Mouse (Mus musculus): Measurements from ENCODE around the gene Irgm2. TPM values are rescaled to one million over a fixed set of nuclear protein-coding genes. Genes with fewer than 3 reads are reported as not detected.

Gene Irgm2
- polyA plus RNA-seq, 1 experiment: 22.7 TPM

DNA sequence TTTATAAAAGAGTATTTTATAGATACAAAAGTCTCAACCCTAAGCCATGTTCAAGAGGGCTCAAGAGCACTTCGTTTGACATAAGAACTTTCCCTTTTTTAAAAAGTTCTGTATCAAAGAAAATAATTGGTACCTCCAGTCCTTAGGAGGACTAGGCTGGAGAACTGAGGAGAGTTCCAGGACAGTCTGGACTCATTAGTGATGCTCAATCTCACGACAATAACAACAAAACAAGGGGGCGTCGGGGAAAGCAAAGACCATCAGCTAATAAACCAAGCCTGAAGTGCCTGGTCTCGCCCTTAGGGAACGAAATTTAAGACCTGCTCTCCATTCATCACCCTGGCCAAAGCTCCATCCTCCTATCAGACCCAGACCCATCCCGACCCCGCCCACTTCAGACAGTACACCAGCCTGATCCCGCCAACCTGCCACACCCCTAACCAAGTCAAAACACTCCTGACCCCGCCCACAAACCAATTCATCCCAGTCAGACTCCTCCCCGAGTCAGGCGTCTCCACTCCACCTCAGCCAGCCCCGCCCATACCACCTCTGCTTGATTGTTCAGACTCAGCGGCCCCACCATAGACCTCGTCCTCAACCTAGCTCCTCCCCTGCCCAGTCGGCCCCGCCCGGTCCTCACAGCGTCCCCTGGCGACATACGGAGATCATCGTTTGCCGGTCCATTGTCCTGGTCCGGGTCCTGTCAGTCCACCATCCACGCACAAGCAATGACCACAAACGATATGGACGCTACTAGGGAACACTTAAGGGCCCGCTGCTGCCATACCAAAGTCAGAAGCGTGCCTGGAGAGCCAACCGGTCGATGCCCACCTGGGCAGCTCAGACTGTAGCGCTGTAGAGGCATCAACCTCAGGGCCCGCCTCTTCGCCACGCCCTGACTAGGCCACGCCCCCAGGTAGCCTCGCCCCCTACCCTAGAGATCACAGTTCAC, 39.7 kb downstream of the Irgm2 start:
- peak overlapping the region; percentile 70 for H3K4me3 ChIP-seq (ENCODE audit: low read depth, low read length)
- H3K27me3 ChIP-seq (ENCODE audit: control insufficient read depth, insufficient read depth, low read length): no peaks in the 10 kb centered on the region
- peak overlapping the region; percentile 17; the same call in 1 of the 2 replicates for H3K27ac ChIP-seq (ENCODE audit: insufficient read depth, low read depth, low read length)
- TF ChIP-seq CTCF (IDR thresholded peaks at IDR 0.05; ENCODE audit: extremely low read depth, insufficient read length, insufficient replicate concordance, low read depth, low read length) (peak; percentile 51; the same call in 1 of the 2 replicates), POLR2A (IDR thresholded peaks at IDR 0.05; ENCODE audit: low read depth, low read length) (no peak)
- no peaks in the 10 kb centered on the region for H3K36me3 ChIP-seq (ENCODE audit: control insufficient read depth, insufficient read depth, low read length)
- peaks cover 10% of the 10 kb centered on the region for H3K4me1 ChIP-seq (ENCODE audit: control insufficient read depth, insufficient read depth, insufficient read length, low read length)
- WGBS: 3% methylated on average over 37 of the region's 37 CpGs

DNA sequence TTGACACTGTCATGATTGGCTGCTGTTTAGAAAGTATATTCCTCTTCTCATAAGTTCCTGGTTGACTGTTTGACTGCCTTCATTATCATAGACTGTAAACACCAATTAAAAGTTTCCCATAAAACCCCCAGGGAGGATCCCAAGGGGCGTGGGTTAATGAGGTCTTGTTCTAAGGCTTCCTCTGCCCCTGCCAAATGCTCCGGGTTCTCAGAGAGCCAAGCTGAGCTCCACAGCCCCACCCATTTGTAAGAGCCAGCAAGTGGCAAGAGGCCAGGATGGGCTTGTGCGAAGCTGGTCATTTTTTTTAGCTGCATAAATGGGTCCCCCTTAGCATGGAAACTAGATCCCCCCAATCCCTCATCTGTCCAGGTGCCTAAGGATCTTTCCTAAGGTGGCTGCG, 47.9 kb downstream of the Irgm2 start:
- no peaks in the 10 kb centered on the region for H3K27me3 ChIP-seq (ENCODE audit: control insufficient read depth, insufficient read depth, low read length)
- WGBS: 25% methylated on average over 4 of the region's 4 CpGs
- no peaks in the 10 kb centered on the region for H3K4me1 ChIP-seq (ENCODE audit: control insufficient read depth, insufficient read depth, insufficient read length, low read length)
- no peak overlapping the region for H3K4me3 ChIP-seq (ENCODE audit: low read depth, low read length)
- TF ChIP-seq POLR2A (IDR thresholded peaks at IDR 0.05; ENCODE audit: low read depth, low read length) (no peak), CTCF (IDR thresholded peaks at IDR 0.05; ENCODE audit: extremely low read depth, insufficient read length, insufficient replicate concordance, low read depth, low read length) (no peak)
- no peak overlapping the region for H3K27ac ChIP-seq (ENCODE audit: insufficient read depth, low read depth, low read length)
- no peaks in the 10 kb centered on the region for H3K36me3 ChIP-seq (ENCODE audit: control insufficient read depth, insufficient read depth, low read length)

DNA sequence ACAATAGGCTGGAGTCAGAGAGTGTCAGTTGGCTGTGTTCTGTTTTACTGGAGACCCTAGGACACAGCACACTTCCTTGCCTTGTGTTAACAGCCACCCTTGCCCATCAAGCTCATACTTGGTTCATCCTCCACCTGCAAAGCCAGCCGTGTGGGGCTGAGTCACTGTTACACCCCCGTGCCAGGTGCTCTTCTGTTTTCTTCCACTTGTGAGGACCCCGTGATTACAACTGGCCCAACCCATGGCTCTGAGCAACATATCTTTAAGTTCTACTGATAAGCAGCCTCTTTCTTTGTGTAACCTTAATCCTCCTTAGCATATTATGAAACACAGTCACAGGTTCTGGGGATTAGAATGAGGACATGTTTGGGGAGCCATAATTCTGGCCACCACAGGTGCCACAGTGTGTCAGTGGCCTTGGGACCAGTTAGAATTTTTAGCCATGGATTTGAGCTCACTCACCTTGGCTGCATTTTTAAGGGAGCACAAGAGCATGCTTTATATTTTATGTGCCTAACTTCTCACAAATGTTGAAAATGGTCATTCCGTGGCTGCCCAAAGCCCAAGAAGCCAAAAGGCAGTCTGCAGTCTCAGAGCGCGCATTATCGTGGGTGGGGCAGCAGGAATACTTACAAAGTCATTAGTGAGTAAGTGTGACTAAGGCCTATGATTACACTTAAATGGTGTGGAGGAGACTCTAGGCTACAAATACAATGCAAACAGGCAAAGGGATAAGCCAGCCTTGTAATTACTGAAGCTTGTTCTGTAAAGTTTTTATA, 50.0 kb downstream of the Irgm2 start:
- no peak overlapping the region for H3K27ac ChIP-seq (ENCODE audit: insufficient read depth, low read depth, low read length)
- TF ChIP-seq POLR2A (IDR thresholded peaks at IDR 0.05; ENCODE audit: low read depth, low read length): no peak
- no peak overlapping the region for H3K4me3 ChIP-seq (ENCODE audit: low read depth, low read length)
- H3K36me3 ChIP-seq (ENCODE audit: control insufficient read depth, insufficient read depth, low read length): no peaks in the 10 kb centered on the region
- WGBS: 43% methylated on average over 7 of the region's 7 CpGs
- H3K4me1 ChIP-seq (ENCODE audit: control insufficient read depth, insufficient read depth, insufficient read length, low read length): no peaks in the 10 kb centered on the region
- no peaks in the 10 kb centered on the region for H3K27me3 ChIP-seq (ENCODE audit: control insufficient read depth, insufficient read depth, low read length)

DNA sequence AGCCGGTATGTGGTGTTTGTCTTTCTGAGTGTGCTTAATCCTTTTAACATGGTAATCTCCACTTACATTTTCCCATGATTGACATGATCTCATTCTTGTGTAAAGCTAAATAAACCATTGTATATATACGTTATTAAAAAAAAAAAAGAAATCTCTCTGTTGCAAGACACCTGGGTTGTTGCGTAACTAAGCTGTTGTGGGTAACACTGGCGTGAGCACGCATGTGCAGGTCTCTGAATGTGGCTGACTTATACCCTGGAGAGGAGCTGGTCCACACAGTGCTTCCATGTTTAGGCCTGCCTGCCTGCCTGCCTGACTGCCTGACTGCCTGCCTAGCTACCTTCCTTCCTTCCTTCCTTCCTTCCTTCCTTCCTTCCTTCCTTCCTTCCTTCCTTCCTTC, 51.1 kb downstream of the Irgm2 start:
- H3K4me3 ChIP-seq (ENCODE audit: low read depth, low read length): no peak overlapping the region
- TF ChIP-seq CTCF (IDR thresholded peaks at IDR 0.05; ENCODE audit: extremely low read depth, insufficient read length, insufficient replicate concordance, low read depth, low read length) (no peak), POLR2A (IDR thresholded peaks at IDR 0.05; ENCODE audit: low read depth, low read length) (no peak)
- H3K27me3 ChIP-seq (ENCODE audit: control insufficient read depth, insufficient read depth, low read length): no peaks in the 10 kb centered on the region
- H3K36me3 ChIP-seq (ENCODE audit: control insufficient read depth, insufficient read depth, low read length): no peaks in the 10 kb centered on the region
- no peaks in the 10 kb centered on the region for H3K4me1 ChIP-seq (ENCODE audit: control insufficient read depth, insufficient read depth, insufficient read length, low read length)
- H3K27ac ChIP-seq (ENCODE audit: insufficient read depth, low read depth, low read length): no peak overlapping the region
- WGBS: 44% methylated on average over 5 of the region's 5 CpGs

DNA sequence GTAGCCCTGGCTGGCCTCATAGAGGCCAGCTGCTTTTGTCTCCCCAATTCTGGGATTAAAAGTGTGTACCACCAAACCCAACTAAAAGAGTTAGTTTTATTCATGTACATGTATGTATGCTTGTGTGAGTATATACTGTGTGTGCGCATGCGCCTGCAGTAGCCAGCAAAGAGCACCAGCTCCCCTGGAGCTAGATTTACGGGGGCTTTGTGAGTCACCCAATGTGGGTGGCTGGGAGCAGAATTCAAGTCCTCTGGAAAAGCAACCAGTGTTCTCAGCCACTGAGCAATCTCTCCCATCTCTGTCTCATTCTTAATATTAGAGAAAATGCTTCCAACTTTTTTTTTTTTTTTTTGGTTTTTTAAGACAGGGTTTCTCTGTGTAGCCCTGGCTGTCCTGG, 55.0 kb downstream of the Irgm2 start:
- 94% methylated on average over 3 of the region's 3 CpGs for WGBS
- no peak overlapping the region for H3K27ac ChIP-seq (ENCODE audit: insufficient read depth, low read depth, low read length)
- H3K4me3 ChIP-seq (ENCODE audit: low read depth, low read length): no peak overlapping the region
- TF ChIP-seq POLR2A (IDR thresholded peaks at IDR 0.05; ENCODE audit: low read depth, low read length): no peak
- TF ChIP-seq CTCF (IDR thresholded peaks at IDR 0.05; ENCODE audit: extremely low read depth, insufficient read length, insufficient replicate concordance, low read depth, low read length): no peak
- H3K27me3 ChIP-seq (ENCODE audit: control insufficient read depth, insufficient read depth, low read length): no peaks in the 10 kb centered on the region
- H3K36me3 ChIP-seq (ENCODE audit: control insufficient read depth, insufficient read depth, low read length): no peaks in the 10 kb centered on the region
- H3K4me1 ChIP-seq (ENCODE audit: control insufficient read depth, insufficient read depth, insufficient read length, low read length): no peaks in the 10 kb centered on the region

GRCm38 (mm10) chr11:58257816-58258215, 58.4 kb downstream of the Irgm2 start:
- H3K4me1 ChIP-seq (ENCODE audit: control insufficient read depth, insufficient read depth, insufficient read length, low read length): no peaks in the 10 kb centered on the region
- no peak overlapping the region for H3K27ac ChIP-seq (ENCODE audit: insufficient read depth, low read depth, low read length)
- 84% methylated on average over 5 of the region's 5 CpGs for WGBS
- H3K4me3 ChIP-seq (ENCODE audit: low read depth, low read length): no peak overlapping the region
- TF ChIP-seq CTCF (IDR thresholded peaks at IDR 0.05; ENCODE audit: extremely low read depth, insufficient read length, insufficient replicate concordance, low read depth, low read length): no peak
- no peak for TF ChIP-seq POLR2A (IDR thresholded peaks at IDR 0.05; ENCODE audit: low read depth, low read length)
- H3K27me3 ChIP-seq (ENCODE audit: control insufficient read depth, insufficient read depth, low read length): no peaks in the 10 kb centered on the region
- H3K36me3 ChIP-seq (ENCODE audit: control insufficient read depth, insufficient read depth, low read length): no peaks in the 10 kb centered on the region

DNA sequence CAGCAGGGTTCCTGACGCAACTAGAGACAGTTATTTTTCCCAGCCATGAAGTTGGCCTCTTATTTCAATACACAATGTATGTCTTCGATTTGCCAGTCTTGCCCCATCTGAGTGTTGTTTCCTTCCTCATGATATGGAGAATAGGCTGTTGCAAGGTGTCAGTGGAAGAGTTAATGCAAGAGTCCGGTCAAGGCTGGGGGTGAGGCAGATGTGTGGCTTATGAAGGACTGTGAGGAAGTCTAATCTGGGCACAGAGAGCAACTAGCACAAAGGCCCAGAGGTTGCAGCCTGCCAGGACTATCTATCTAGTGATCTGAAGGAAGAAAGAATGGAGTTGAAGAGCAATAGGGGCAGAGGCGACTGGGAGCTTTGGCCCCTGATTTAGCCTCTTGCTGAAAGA, 60.7 kb downstream of the Irgm2 start:
- H3K36me3 ChIP-seq (ENCODE audit: control insufficient read depth, insufficient read depth, low read length): no peaks in the 10 kb centered on the region
- H3K4me1 ChIP-seq (ENCODE audit: control insufficient read depth, insufficient read depth, insufficient read length, low read length): no peaks in the 10 kb centered on the region
- no peak overlapping the region for H3K27ac ChIP-seq (ENCODE audit: insufficient read depth, low read depth, low read length)
- WGBS: 81% methylated on average over 4 of the region's 4 CpGs
- no peak overlapping the region for H3K4me3 ChIP-seq (ENCODE audit: low read depth, low read length)
- no peaks in the 10 kb centered on the region for H3K27me3 ChIP-seq (ENCODE audit: control insufficient read depth, insufficient read depth, low read length)
- no peak for TF ChIP-seq POLR2A (IDR thresholded peaks at IDR 0.05; ENCODE audit: low read depth, low read length)
- TF ChIP-seq CTCF (IDR thresholded peaks at IDR 0.05; ENCODE audit: extremely low read depth, insufficient read length, insufficient replicate concordance, low read depth, low read length): no peak
